Mouse (Mus musculus) intestine, postnatal 0 days (tissue): ENCODE data around the gene Trim72. TPM values are rescaled to one million over a fixed set of nuclear protein-coding genes. Genes with fewer than 3 reads are reported as not detected.

ENCODE experiments used
- ATAC-seq: fragments of 200-750 bp; cut with Nextera tagmentation; 2 replicates; pipeline ENCODE4 v1.8.0; 2017; ENCODE audit warnings: mild to moderate bottlenecking, moderate TSS enrichment, moderate library complexity
- H3K27ac ChIP-seq: fragments of 300-500 bp; sonication (generic); 2 replicates; pipeline ENCODE4 v1.5.1; 2014; ENCODE audit warnings: mild to moderate bottlenecking, low read depth, low read length, moderate library complexity
- H3K27me3 ChIP-seq: fragments of 300-500 bp; sonication (generic); replicated peaks from 2 replicates; pipeline ENCODE4 v1.6.1; 2014; ENCODE audit warnings: low read length, mixed read lengths; ENCODE audit not compliant: control insufficient read depth, insufficient read depth
- H3K36me3 ChIP-seq: fragments of 300-500 bp; sonication (generic); 2 replicates; pipeline ENCODE4 v1.6.1; 2014; ENCODE audit warnings: mild to moderate bottlenecking, moderate library complexity; ENCODE audit not compliant: control insufficient read depth, insufficient read depth
- H3K4me1 ChIP-seq: fragments of 300-500 bp; sonication (generic); replicated peaks from 2 replicates; pipeline ENCODE4 v1.6.1; 2014; ENCODE audit warnings: antibody characterized with exemption, low read length, mixed read lengths; ENCODE audit not compliant: control insufficient read depth, insufficient read depth
- H3K4me2 ChIP-seq: fragments of 300-500 bp; sonication (generic); replicated peaks from 2 replicates; pipeline ENCODE4 v1.6.1; 2014; ENCODE audit warnings: low read depth, mild to moderate bottlenecking, moderate library complexity
- H3K4me3 ChIP-seq: fragments of 300-500 bp; sonication (generic); 2 replicates; pipeline ENCODE4 v1.5.1; 2014; ENCODE audit warnings: low read depth, low read length
- H3K9ac ChIP-seq: fragments of 300-500 bp; sonication (generic); 2 replicates; pipeline ENCODE4 v1.6.1; 2014; ENCODE audit warnings: mild to moderate bottlenecking, low read depth, low read length
- H3K9me3 ChIP-seq: fragments of 300-500 bp; sonication (generic); 2 replicates; pipeline ENCODE4 v1.6.1; 2016; ENCODE audit warnings: mixed run types; ENCODE audit not compliant: control insufficient read depth
- CTCF ChIP-seq: sonication (generic); IDR thresholded peaks from 2 replicates; pipeline ENCODE4 v1.5.1; 2016; ENCODE audit warnings: low read depth, mild to moderate bottlenecking, control low read depth, antibody characterized with exemption, moderate library complexity
- WGBS: fragments of 180-500 bp; shearing (Covaris S2); extraction: QIAGEN DNeasy Blood & Tissue Kit; methylation state at CpG from one replicate; pipeline ENCODE4 v1.1.7; 2014; 5-methylcytosine and 5-hydroxymethylcytosine counted together
- polyA plus RNA-seq: library from polyadenylated mRNA; unstranded; fragments of >200 nt; fragmentation: Nextera tagmentation; extraction: Ambion mirVana; gene quantifications from 2 replicates; pipeline ENCODE4 v1.2.1, GENCODE M21; 2015

Gene Trim72
- polyA plus RNA-seq, 1 experiment from 2014 or later = 0.47 TPM

- Histone ChIP-seq H3K4me2 (no peak overlapping the region), H3K27me3 (no peaks in the 10 kb centered on the region), H3K27ac (no peak overlapping the region), H3K4me1 (peaks cover 2% of the 10 kb centered on the region; the same call in 1 of the 2 replicates), H3K9me3 (no peaks in the 10 kb centered on the region), H3K9ac (no peak overlapping the region), H3K4me3 (no peak overlapping the region), H3K36me3 (no peaks in the 10 kb centered on the region)
- 45% methylated on average over 7 of the region's 7 CpGs for WGBS
- ATAC-seq = 0 out of 2 replicates have a peak, but pooled peaks have one; percentile 22
- TF ChIP-seq CTCF = no peak
These were observed 54.8 kb downstream of the Trim72 start for GRCm38 (mm10) chr7:128058576-128058975.

GRCm38 (mm10) chr7:128059091-128059490, 55.3 kb downstream of the Trim72 start:
- H3K36me3 ChIP-seq = no peaks in the 10 kb centered on the region
- no peaks in the 10 kb centered on the region for H3K27me3 ChIP-seq
- H3K4me2 ChIP-seq = no peak overlapping the region
- peaks cover 2% of the 10 kb centered on the region; the same call in 1 of the 2 replicates for H3K4me1 ChIP-seq
- H3K9me3 ChIP-seq = no peaks in the 10 kb centered on the region
- ATAC-seq = no peak
- no peak for TF ChIP-seq CTCF
- no peak overlapping the region for H3K27ac ChIP-seq
- no peak overlapping the region for H3K4me3 ChIP-seq
- H3K9ac ChIP-seq = no peak overlapping the region
- 76% methylated on average over 4 of the region's 4 CpGs for WGBS

Other genes with a start within 250 kb of the Trim72 start
- 18.7 and 21.8 TPM in 2 replicates for gene Orai3, start 234.1 kb upstream of the Trim72 start, polyA plus RNA-seq
- 9.7 and 9.9 TPM in 2 replicates for gene Setd1a, start 227.3 kb upstream of the Trim72 start, polyA plus RNA-seq
- gene Gm49388, start 218.3 kb upstream of the Trim72 start, polyA plus RNA-seq = not detected in 2 replicates
- 35.2 and 37.3 TPM in 2 replicates for gene Hsd3b7, start 203.3 kb upstream of the Trim72 start, polyA plus RNA-seq
- gene Stx4a, start 179.7 kb upstream of the Trim72 start, polyA plus RNA-seq = 38.9 and 46.6 TPM in 2 replicates
- gene Stx1b, start 179.4 kb upstream of the Trim72 start, polyA plus RNA-seq = 0.74 and 1.1 TPM in 2 replicates
- 4.5 and 5.4 TPM in 2 replicates for gene Zfp646, start 127.7 kb upstream of the Trim72 start, polyA plus RNA-seq
- 5.4 and 6.1 TPM in 2 replicates for gene Zfp668, start 127.1 kb upstream of the Trim72 start, polyA plus RNA-seq
- 2.4 and 2.9 TPM in 2 replicates for gene Prss53, start 113.0 kb upstream of the Trim72 start, polyA plus RNA-seq
- gene Gm21974, start 108.5 kb upstream of the Trim72 start, polyA plus RNA-seq = not detected in 2 replicates
- gene Vkorc1, start 108.3 kb upstream of the Trim72 start, polyA plus RNA-seq = 194 and 219 TPM in 2 replicates
- gene Bckdk, start 99.9 kb upstream of the Trim72 start, polyA plus RNA-seq = 94.0 and 94.2 TPM in 2 replicates
- 17.4 and 18.0 TPM in 2 replicates for gene Kat8, start 91.4 kb upstream of the Trim72 start, polyA plus RNA-seq
- gene Prss8, start 73.8 kb upstream of the Trim72 start, polyA plus RNA-seq = 63.0 and 64.4 TPM in 2 replicates
- 6.3 and 6.6 TPM in 2 replicates for gene Prss36, start 57.2 kb upstream of the Trim72 start, polyA plus RNA-seq
- 120 and 132 TPM in 2 replicates for gene Fus, start 36.5 kb upstream of the Trim72 start, polyA plus RNA-seq
- 537 and 545 TPM in 2 replicates for gene Pycard, start 10.1 kb upstream of the Trim72 start, polyA plus RNA-seq
- 0.70 and 0.88 TPM in 2 replicates for gene Itgam, start 58.7 kb downstream of the Trim72 start, polyA plus RNA-seq
- gene Gm49368, start 58.7 kb downstream of the Trim72 start, polyA plus RNA-seq = not detected in 2 replicates
- gene Itgax, start 125.6 kb downstream of the Trim72 start, polyA plus RNA-seq = 1.6 TPM in 2 replicates
- not detected in 2 replicates for gene Itgad, start 150.4 kb downstream of the Trim72 start, polyA plus RNA-seq
- 0.24 and 0.90 TPM in 2 replicates for gene Cox6a2, start 202.4 kb downstream of the Trim72 start, polyA plus RNA-seq
- 12.1 and 14.0 TPM in 2 replicates for gene Armc5, start 233.4 kb downstream of the Trim72 start, polyA plus RNA-seq
- gene 9130023H24Rik, start 234.1 kb downstream of the Trim72 start, polyA plus RNA-seq = 3.6 and 4.2 TPM in 2 replicates
- gene Tgfb1i1, start 242.9 kb downstream of the Trim72 start, polyA plus RNA-seq = 111 and 113 TPM in 2 replicates